Mouse (Mus musculus): Measurements from ENCODE around the gene Pecam1.

GRCm38 (mm10) chr11:106736614-106737013 lies 13.8 kb downstream of the Pecam1 start:
- TF ChIP-seq CTCF (IDR thresholded peaks at IDR 0.05) (no peak), EP300 (IDR thresholded peaks at IDR 0.05) (no peak)

All from lung, postnatal 0 days (tissue).